Mouse (Mus musculus): Measurements from ENCODE around the gene Dcst2.

DNA sequence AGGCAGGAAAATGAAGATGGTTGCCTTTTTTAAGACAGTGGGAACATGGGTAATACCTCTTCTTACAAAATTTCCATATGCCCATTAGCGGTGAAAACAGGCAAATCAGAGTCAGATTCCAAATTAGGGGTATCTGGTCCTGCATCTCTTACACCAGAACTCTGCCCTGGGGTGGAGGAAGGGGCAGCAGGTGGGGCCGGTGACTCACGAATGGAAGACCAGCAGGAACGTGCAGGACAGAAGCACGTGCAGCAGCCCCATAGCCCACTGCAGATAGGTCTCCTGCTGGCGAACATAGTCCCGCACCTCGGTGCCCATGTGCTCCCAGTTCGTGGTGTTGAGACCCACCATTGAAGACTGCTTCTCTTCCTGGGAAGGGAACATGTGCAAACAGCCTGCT, 5.7 kb upstream of the Dcst2 start:
- TF ChIP-seq GATA1 (IDR thresholded peaks at IDR 0.05; ENCODE audit: low read length) (no peak), TAL1 (IDR thresholded peaks at IDR 0.05; ENCODE audit: low read length) (no peak)
